Mouse (Mus musculus) gastrocnemius, postnatal 14 days (tissue): ENCODE data around the gene Trem1. TPM values are rescaled to one million over a fixed set of nuclear protein-coding genes. Genes with fewer than 3 reads are reported as not detected.

Experiments
- DNase-seq: peaks from one replicate; pipeline ENCODE4 v3.0.0; 2021; ENCODE audit warnings: mixed read lengths
- intact Hi-C: fragments of 180-260 bp; cut with DNase I; formaldehyde crosslinking; loops from one replicate; pipeline ENCODE4 v1.15.1; 2025; ENCODE audit warnings: low total_unique reads
- long read RNA-seq, 2 experiments: library from polyadenylated mRNA; stranded (forward); transcript quantifications; one replicate each; pipeline ENCODE4 v2.0.0; 2021
- total RNA-seq, 2 experiments: library from RNA; stranded (reverse); gene quantifications; 2 replicates each; pipeline ENCODE4 v1.2.3; 2021

Gene Trem1
- not detected for total RNA-seq
- long read RNA-seq, experiment 1, result 0 reads
- long read RNA-seq, experiment 2, result 0 reads

DNA sequence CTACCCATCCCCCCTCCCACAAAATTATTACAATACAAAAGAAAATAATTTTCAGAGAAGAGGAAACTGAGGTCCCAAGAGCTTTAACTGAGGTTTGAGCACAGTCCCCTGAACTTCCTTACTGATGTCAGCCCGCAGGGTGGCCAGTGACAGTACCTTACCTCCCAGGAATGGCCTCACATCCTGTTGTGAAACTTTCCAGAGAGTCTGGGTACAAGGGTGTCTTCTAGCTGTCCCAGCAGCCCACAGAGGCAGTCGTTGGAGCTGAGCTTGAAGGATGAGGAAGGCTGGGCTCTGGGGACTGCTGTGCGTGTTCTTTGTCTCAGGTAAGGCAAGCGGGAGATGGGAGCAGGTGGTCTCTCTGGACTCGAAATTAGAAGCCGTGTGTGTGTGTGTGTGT lies at the start of gene Trem1:
Trem1 (plus strand) TSS at position 251 of the 400 bp plus-strand sequence.
- intact Hi-C loops, result no loop called here
- DNase-seq, result no peak

DNA sequence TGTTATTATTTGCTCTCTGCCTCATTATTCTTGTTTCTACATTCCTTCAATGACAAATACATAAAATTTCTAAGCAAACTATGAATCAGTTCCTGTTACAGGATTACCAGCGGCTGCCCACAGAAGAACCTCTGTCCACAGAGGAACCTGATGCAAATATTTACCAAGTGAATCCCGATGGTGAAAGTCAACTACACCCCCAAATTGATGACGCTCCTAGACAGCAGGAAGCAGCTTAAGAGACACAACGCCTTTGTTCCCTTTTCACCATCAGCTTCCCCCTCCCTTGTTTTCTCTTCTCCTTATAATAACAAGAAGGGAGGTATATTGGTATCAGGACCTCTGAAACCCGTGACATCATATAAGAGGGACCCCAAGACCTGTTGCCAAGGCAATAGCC lies 47.3 kb upstream of the Trem1 start:
- no peak for DNase-seq
- intact Hi-C loops, result no loop called here

DNA sequence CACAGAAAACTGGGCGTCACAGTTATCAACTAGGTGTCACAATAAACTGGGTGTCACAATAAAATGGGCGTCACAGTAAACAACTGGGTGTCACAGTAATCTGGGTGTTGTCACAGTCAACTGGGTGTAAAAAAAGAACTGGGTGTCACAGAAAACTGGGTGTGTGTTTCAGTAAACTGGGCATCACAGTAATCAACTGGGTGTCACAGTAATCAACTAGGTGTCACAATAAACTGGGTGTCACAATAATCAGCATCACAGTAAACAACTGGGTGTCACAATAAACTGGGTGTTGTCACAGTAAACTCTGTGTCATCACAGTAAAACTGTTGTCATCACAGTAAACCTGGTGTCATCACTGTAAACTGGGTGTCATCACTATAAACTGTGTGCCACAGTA lies 40.2 kb upstream of the Trem1 start:
- intact Hi-C loops, result no loop called here
- DNase-seq, result no peak

DNA sequence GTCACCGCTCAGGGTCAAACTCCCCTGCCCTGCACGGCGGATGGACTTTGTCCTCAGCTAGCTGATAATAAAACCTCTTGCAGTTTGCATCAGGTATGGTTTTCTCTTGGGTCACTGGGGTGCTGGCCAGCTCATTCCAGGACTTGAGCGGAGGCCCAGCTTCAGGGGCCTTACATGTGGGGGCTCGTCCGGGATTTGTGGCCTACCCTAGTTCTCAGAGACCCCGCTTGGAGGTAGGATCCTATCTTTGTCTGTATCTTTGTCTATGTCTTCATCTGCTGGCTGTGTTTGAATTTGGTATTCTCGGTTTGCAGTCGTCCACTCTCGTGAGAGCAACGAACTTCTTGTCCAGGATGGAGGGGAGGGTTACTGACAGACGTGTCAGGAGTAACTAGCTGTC lies 29.5 kb upstream of the Trem1 start:
- no peak for DNase-seq
- intact Hi-C loops, result no loop called here

DNA sequence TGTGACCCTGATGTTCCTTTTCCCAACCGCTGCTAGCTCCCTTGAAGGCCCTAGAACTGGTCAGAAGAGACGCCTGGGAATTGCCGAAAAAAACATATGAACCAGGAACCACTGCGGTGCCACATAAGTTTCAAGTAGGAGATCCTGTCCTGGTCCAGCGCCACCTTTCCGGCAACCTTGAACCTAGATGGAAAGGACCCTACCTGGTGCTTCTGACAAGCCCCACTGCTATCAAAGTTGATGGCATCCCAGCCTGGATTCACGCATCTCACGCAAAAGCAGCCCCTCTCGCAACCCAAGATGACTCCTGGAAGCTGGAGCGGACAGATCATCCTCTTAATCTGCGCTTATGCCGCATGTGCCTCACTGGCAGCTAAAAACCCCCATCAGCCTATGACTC lies 20.0 kb upstream of the Trem1 start:
- no peak for DNase-seq
- intact Hi-C loops, result no loop called here

DNA sequence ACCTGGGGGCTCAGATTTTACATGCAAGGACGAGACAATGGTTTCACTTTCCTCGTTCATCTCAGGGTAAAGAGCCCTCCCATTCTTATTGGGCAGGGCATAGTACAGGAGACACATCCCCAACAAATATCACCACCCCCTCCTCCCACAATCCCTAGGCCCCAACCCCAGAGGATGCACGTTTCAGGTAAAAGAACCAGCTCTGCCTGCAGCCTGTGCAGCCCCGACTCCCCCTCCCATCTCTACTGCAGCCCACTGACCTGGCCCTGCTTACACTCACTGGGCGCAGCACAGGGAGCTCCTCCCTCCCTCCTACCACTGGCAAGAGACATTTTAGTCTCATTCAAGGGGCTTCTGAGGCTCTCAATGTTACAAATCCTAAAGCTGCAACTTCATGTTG lies 19.1 kb upstream of the Trem1 start:
- intact Hi-C loops, result no loop called here
- no peak for DNase-seq

DNA sequence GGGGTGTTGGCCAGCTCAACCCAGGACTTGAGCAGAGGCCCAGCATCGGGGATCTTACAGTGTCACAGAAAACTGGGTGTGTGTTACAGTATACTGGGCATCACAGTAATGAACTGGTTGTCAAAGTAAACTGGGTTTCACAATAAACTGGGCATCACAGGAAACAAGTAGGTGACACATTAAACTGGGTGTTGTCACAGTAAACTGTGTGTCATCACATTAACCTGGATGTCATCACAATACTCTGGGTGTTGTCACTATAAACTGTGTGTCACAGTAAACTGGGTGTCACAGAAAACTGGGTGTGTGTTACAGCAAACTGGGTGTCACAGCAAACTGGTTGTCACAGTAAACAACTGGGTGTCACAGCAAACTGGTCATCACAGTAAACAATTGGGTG lies 17.1 kb upstream of the Trem1 start:
- DNase-seq, result no peak
- intact Hi-C loops, result no loop called here

DNA sequence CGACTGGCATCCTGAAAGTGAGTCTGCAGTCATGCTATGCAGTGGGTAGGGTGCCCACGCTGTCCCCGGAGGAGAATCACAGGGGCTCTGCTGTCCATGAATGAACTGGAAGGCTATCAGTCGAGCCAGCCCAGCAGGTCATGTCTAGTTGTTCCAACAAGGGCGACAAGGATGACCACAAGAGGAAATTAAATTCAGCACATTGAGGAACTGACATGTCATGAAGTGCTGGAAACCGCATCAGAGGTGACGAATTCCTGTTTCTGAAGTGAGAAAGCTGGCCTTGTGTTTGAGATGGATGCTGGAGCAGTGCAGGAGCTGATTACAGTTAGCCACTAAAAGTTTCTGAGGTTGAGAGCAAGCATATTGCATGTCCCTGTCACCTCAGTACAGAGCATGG lies 1.9 kb upstream of the Trem1 start:
- intact Hi-C loops, result no loop called here
- no peak for DNase-seq

DNA sequence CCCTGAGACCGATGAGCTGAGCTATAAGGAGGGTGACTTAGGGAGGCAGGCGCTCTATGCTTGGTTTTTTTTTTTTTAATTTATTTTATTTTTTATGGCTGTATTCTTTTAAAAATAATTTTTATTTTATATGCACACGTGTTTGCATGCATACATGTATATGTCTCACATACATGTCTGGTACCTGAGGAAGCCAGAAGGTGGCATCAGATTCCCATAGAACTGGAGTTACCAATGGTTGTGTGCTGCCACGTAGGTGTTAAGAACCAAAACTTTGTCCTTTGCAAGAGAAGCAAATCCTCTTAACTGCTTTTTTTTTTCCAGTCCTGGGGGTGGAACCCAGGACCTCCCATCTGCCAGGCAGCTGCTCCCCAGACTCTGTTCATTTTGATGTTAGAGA lies 1.2 kb downstream of the Trem1 start:
- intact Hi-C loops, result no loop called here
- DNase-seq, result no peak

DNA sequence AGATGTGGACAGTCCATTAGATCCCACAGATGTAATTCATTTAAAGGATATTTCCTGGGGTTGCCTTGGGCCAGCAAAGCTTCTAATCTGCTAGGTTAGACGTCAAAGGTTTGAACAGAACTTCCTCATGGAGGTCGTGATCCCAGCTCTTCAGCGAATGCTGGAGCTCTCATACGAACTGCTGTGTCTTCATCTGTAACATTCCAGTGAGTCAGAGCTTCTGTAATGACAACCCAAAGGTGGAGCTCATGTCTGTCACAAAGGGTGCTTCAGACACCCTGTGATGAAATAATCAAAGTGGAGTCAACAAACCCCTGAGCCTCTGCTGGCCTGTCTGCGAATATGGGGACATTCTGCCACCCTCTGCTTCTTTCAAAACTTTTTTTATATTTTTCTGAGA lies 2.0 kb downstream of the Trem1 start:
- no peak for DNase-seq
- intact Hi-C loops, result no loop called here

DNA sequence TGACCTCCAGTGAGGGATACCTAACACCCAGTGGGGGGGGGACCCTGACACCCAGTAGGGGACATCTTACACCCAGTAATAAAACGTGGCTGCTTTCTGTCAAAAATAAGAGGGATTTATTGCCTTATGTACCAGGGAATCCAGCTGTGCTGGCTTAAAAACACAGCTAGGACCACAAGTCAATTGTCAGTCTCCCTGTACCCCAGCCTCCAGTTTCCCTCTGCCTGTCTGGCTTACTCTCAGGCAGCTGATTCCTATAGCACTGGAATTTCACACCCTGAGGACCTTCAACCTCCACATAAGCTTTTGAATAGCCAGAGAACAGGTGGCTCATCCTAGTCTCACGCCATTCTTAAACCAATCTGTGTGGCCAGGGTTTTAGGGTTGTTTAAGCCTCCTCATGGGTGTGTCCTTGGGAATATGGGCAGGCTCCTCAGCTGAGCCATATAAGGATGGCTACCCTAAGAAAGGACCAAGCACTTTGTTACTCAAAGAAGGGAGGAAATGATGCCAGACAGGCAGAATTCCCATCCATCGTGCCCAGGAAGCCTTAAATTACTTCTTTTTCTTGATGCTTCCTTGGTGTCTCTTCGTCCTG lies 3.3 kb downstream of the Trem1 start:
- intact Hi-C loops, result no loop called here
- no peak for DNase-seq

DNA sequence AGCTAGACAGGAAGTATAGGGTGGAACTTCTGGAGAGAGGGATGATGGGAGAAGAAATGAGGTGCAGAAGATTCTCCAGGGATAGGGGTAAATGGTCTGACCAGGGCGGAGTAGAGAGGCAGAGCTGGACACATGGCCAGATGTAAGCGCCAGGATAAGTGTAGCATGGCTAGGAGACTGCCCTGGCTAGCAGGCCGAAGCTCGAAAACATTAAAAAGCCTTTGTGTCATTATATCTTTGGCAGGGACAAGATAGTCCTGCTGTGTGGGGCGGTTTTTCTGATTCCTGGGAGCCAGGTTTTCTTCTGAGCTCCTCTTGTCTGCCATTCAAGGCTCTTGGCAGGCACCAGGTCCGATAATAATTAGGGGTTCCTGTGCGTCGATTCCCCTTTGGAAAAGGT lies 5.1 kb downstream of the Trem1 start:
- intact Hi-C loops, result no loop called here
- DNase-seq, result no peak

DNA sequence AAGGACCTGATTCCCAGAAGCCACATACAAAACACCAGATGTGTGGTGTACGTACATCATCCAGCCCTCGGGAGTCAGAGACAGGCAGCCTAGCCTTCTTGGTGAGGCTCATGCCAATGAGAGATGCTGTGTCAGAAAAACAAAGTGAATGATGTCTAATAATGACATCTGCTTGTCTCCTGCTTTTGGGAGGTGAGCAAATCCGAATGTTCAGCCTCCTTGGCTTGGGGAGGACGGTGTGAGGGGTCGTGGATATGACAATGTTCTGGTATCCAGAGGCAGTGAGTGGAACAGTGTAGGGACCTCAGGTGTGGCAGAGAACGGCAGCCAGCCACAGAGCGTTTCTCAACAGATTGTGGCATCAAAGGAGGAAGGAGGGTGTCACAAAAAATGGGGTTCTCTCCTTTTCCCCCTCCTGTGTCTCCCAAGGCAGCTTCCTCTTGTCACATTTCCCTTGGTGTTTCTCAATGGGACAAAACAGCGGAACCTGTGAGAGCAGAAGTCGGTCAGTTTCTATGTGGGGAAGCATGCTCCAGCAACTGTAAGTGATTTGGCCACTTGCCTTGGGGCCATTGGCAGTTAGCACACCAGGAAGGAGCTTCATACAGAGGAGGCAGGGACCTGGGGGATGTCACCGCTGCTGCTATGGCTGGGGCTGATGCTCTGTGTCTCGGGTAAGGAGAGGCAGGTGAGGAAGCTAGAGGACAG lies 14.8 kb downstream of the Trem1 start, which contains the start of gene Trem3:
Trem3 (plus strand) TSS at position 557 of the 708 bp plus-strand sequence.
- no peak for DNase-seq
- intact Hi-C loops, result no loop called here

DNA sequence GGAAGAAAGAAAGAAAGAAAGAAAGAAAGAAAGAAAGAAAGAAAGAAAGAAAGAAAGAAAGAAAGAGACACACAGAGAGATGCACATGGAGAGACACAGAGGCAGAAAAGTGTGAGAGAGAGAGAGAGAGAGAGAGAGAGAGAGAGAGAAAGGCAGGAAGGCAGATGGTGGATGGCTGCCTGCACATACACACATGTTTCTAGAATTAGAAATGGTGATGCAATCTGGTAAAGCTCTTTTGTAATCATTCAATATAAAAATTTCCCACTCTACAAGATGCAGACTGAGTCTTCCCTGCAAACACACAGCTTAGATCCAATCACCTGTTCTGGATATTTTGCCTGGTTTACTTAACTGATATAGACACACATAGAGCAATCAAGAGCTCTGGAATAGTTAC lies 16.5 kb downstream of the Trem1 start:
- no peak for DNase-seq
- intact Hi-C loops, result no loop called here

DNA sequence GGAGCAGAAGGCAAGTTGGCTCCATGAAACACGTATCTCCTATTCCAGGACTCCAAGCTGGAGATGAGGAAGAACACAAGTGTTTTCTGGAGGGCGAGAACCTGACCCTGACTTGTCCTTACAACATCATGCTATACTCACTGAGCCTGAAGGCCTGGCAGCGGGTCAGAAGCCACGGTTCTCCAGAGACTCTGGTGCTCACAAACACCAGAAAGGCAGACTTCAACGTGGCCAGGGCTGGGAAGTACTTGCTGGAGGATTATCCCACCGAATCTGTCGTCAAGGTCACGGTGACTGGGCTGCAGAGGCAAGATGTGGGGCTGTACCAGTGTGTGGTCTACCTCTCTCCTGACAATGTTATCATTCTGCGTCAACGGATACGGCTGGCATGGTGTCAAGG lies 16.9 kb downstream of the Trem1 start:
- no peak for DNase-seq

DNA sequence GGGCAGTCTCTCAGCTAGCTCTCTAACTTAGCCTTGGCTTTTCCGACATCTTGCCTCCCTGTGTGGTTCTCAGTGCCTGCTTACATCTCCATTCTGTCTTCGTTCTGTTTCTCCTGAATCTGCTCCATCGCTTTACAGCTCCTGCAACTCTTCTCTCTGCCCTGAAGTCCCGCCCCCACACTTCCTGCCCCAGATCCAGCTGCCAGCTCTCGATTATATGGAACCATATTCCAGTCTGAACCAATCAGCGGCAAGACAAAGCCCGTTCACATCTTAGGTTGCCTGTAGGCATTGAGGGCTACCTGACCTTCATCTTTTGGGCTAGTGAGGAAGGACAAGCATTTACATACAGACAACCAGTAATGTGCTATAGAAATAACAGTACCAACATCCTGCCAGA lies 18.1 kb downstream of the Trem1 start:
- intact Hi-C loops, result no loop called here
- DNase-seq, result no peak

More for the DNA sequence above, 16.9 kb downstream of the Trem1 start:
- intact Hi-C loops, result no loop called here

DNA sequence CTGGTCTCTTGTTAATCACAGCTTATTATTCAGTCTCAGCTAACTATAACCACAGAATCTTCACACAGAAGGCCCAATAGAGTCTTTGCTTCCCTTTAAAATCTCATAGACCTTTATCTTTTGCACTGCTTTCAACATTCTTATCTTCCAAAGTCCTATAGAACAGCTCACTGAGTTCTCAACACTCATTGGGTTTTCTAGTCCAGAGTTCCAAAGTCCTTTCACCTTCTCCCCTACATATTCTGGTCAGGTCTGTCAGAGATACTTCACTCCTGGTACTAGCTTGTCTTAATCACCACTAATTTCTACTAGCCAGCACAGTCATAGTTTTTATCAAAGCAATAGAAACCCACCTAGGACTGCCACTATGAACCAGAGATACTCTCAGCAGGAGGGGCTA lies 24.0 kb downstream of the Trem1 start:
- intact Hi-C loops, result no loop called here
- DNase-seq, result no peak

DNA sequence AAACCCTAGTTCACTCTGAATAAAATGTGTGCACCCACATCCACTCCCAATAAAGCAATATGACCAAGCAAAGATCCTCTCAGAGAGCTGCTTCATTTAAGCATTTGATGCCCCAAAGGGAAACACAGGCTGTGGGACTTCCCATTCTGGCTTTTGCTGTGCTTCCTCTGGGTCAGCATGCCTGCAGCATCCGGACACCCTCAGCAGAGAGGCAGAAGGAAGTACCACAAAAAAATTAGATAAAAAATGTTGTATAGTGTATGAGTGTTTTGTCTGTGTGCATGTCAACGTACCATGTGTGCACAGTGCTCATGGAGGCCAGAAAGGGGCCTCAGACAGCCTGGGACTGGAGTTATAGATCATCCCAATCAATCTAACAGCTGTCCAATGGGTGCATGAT lies 29.3 kb downstream of the Trem1 start:
- no peak for DNase-seq
- intact Hi-C loops, result no loop called here

DNA sequence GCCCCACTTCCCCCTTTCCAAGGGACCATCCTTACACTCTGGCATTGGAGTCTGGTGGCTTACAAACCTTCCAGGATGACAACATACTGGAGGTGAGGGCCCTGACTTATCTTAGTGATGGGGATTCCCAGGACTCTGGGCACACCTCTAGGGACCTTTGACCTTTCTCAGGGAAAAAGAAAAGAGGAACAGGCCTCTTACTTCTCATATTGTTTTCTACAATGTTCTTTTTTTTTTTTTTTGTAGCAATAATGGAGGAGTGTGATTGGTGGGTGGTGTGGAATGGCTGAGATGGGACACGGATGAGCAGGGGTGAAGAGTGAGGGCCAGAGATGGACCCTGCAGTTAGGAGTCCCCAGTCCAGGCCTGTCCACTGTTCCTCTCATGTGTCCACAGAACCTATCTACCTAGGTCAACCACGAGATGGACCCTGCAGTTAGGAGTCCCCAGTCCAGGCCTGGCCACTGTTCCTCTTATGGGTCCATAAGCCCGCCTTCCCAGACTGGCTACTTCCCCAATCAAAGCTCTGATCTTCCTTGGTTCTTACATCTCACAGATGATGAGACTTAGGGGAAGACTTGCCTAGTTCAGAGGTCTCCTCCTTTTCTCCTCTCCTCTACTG lies 31.3 kb downstream of the Trem1 start, which contains the start of gene Treml4:
Treml4 (plus strand) TSS at position 555 of the 622 bp plus-strand sequence.
- no peak for DNase-seq
- intact Hi-C loops, result no loop called here

DNA sequence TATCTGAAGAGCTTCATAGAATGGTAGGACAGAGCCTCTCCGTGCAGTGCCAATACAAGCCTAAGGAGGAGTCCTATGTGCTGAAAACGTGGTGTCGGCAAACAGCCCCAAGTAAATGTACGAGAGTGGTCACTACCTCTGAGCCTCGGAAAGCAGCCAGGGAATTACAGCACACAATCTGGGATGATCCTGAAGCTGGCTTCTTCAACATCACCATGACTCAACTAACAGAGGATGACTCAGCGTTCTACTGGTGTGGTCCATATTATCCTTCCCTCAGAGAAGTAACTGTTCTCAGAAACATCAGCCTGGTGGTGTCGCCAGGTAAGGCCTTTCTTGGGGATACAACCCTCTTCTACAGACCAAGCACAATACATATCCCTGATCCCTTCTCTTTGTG lies 32.1 kb downstream of the Trem1 start:
- intact Hi-C loops, result no loop called here
- no peak for DNase-seq

DNA sequence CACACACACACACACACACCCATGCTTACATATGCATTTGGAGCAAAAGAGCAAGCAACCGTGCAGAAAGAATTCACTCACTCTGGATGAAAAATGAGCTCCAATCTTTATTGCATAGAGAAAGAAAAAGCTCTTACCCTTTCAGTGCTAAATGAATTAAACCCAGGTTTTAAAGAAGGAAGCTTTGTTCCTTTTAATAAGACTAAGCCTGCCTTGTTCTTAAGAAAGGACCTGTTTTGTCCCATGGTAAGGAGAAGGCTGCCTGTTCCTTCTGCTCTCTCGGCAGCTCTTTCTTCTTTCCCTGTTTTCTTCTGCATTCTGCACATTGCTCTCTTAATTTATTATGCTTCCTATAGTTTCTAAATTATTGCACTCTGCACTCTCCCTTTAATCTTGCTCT lies 33.6 kb downstream of the Trem1 start:
- intact Hi-C loops, result no loop called here
- DNase-seq, result no peak
